Mouse (Mus musculus): ENCODE measurements at regions not wholly inside any gene's neighbourhood (a gene's known extent, or its start where the extent isn't known, plus 50 kb on each side); places are given as distances from the start of the nearest gene placed in this dataset.

DNA sequence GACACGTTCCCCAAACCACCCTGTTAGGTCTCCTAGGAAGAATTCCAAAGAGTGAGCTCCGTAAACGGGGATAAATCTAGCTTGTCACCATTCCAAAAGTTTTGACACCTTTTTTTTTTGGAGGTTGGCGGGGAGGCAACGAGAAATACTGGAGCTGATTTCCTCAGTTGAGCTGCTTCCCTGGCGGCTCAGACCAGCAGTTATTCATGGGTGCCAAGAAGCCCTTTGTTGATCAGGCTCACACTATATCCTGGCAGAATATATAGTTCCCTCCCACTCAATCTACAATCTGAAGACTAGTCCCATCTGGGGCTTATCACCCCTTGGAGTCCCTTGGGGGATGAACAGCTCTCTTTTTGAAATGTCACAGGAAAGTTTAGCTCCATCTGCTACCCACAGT lies 77.5 kb upstream of the Tiam2 start:
- DNase-seq (ENCODE audit: low spot score in 2 of 2): no peak

DNA sequence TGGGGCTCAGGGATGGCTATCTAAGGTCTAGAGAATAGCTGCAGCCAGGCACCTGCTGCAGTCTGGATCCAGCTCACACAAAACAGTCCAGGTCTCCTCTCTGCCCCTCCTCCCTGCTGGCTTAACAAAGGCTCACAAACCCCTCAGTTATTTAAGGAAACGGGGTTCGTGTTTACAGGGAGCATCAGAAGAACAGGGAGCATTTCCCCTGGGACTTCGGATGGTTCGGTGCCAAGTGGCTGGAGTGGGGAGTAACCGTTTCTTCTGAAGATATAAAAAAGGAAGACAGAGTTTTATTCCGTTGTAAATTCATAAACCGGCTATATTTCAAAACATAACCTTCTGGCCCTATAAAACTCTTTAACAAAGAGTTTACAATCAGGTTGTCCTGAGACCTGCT lies 77.1 kb upstream of the Tiam2 start:
- no peak for DNase-seq (ENCODE audit: low spot score in 2 of 2)

DNA sequence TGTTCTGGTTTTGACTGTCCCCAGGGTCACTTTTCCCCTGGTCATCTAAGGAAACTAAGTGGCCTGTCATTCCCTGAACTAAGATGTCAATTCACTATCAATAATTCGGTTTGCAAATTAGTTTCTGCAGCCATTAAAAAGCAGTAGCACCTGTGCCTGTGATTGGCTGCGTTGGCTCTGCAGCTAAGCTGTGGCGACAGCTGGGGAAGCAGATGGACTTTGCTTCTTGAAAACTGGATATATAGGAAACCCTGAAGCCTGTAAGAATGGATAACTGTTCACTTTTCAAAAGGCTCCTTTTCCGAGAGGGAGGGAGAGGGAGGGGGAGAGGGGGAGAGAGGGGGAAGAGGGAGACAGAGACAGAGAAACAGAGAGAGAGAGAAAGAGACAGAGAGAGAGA lies 75.2 kb upstream of the Tiam2 start:
- DNase-seq (ENCODE audit: low spot score in 2 of 2): no peak

DNA sequence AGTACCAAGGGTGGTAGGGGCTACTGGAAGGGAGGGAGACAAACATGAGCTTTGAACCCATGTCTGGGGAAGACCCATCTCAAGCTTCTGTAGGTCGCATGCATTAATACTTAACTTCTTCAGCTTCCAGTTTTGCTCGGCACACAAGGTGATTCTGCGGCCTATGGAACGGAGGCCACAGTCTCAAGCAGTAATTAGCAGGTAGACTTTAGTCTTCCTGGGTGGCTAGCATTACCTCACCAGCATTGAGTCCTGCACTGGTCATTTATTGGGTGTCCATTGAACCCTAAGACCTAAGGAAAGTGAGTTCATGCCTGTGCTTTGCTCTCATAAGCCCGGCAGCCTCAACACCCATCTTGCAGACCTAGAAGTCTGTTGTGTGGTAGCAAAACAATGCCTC lies 74.4 kb upstream of the Tiam2 start:
- no peak for DNase-seq (ENCODE audit: low spot score in 2 of 2)

DNA sequence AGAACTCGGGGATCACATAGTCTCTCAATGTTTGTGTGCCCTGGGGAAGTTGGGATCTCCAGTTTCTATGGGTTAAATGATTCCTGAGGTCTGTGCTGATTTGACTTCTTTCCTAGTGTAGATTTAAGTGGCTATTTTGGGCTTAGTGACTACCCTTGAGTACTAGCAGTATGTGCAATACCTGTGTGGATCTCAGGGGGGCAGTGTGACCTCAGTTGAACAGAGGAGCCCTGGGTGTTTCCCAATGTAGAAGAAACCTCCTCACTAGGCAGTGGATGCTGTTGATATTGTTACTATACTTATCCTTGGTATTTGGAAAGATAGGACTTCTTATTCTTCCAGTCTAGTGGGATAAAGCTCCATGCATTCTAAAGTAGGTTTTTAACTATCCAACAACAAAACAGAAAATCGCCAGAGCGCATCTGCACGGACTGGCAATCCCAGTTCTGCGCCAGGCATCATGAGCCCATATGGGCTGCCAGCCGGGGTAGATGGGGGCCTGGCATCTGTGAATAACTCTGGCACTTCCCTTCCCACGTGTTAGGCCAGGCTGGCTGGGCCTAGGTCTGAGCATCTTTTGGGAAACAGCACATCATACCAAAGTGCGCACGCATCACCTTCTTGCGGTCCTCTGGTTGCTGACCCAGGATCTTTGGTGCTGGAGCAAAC lies 72.7 kb upstream of the Tiam2 start:
- no peak for DNase-seq (ENCODE audit: low spot score in 2 of 2)

DNA sequence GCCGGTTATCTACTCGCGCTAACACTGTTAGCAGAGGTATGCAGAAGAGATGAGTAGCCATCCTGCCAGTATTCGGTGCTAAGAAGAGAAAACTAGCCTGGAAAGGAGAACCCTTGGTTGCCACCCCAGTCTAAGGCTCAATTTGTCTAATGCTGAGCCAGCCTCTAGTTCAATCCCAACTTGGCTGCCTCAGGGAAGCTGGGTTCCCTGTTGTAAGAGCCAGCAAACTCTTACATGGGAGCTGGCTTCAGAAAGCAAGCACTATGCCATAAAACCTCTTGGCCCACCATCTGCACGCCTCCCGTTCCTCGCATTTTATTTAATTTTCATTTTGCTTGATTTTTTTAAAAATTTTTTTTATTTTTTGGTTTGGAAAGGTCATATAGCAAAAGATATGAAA lies 69.6 kb upstream of the Tiam2 start:
- DNase-seq (ENCODE audit: low spot score in 2 of 2): no peak

DNA sequence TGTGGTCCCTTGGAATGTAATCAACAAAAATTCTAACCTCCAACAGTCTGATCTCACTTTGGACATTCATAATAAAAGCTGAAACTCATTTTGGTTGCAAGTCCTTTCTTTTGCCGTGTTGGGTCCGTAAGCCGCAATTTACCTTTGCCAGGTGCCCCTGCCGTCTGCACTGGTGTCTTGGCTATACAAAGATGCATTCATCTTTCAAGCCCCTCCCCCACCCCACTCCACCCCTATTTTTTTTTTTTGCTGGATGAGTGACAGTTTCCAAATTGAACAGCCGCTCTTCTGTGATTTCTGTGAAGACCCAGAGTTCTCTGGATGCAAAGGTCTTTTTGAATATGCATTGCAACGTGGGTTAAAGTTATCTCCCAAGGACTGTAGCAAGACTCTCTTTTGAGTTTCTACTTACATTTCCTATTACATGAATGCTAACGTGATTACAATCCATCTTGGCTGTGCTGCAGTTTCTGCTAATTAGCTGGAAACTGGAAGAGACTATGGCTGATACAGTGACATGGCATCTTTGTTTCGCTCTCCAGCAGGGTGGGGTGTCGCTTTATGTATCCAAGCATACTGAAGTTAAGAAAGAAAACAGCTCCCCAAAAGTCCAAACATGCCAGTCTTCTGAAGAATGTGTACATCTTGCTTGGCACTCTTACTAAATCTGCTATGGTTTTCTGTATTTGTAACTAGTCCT lies 67.4 kb upstream of the Tiam2 start:
- no peak for DNase-seq (ENCODE audit: low spot score in 2 of 2)

DNA sequence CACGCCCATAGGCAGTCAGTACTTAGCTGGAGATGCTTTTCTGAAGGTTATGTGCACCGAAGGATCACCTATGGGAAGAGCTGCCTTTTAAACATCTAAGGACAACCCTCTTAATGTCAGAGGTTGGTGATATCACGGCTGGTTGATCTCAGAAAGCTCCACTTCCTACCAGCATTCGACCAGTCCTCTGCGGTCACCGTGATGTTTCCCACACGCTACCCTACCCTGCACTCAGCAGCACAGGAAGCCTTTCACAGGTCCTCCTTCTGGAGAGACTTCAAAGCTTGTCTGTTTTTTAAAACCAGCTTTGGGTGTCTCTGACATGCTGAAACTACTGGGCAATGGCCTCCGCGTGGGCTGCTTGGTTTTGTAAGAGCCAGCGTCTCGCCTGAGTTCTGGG lies 65.6 kb upstream of the Tiam2 start:
- DNase-seq (ENCODE audit: low spot score in 2 of 2): no peak

DNA sequence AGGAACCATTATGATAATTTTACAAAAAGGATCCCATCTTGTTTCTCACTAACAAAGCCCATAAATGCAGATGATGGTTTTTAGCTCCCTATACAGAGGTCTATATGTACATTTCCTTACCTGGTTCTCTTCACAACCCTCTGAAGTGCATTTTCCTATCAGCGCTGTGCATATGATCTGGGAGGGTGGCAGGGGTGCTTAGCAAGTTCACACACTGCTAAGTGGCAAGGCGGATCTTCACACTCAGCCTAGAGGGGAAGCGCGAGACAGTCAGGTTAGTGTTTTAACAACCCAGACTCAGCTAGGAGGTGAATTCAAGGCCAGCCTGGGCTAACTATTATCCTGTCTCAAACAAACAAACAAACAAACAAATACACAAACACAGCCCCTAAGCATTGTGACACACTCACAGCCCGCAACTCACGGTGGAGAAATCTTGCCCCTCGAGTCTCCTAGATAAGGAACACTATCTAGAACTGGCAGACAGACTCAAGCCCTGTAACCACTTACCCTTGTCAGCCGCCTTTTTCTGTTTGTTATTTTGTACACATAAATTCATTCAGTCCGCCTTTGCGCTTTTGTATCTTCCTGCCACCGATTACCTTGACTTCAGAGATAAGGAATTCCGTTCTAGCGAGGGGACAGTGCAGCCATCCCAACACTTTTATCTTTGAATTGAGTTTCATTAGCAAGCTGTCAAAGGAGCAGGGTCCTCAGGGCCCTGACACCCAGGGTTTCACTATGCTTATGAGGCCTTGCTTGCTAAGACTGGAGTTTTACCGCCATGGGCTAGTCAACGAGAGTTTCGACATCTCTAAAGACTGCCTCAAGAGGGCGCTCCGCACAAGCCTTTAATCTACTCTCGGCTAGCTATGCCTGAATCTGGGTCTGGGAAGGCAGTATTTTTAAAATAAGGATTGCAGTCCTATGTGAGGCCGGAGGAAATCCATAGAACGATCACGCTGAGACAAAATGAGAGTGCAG lies 53.0 kb upstream of the Tiam2 start:
- DNase-seq (ENCODE audit: low spot score in 2 of 2): peak; percentile 52 to 68

DNA sequence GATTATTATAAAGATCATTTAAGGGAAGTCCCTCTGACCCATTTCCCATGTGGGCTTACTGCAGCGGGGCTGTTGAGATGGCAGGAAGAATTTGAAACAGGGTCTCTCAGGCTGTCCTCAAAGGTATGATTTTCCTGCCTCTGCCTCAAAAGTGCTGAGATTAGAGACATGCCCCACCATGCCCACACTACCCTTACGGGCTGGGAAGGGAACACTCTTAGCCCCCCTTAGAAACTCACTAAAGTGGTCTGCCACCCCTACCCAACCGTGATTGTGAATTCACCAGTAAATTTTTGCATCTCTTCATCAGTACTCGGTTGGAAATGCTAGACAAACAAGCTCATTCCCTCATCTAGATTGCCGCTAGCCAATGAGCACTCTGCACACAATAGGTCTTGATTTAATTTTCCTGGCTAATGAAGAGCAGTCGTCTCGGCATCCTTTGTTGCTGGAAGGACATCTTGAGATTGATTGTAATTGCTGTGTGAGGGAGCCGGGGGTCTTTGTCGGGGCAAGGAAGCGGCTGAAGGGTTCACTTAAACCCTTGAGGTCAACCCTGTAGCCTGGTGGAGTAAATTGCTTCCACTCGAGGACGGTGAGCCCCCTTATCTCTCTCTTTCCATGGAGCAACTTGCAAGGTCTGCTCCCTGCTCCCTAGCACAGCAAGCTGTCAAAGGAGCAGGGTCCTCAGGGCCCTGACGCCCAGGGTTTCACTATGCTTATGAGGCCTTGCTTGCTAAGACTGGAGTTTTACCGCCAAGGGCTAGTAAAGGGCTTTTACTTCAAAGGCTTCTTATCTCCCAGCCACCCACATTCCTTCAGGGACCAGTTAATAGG lies 51.7 kb upstream of the Tiam2 start:
- no peak for DNase-seq (ENCODE audit: low spot score in 2 of 2)
